Mouse (Mus musculus): ENCODE results near the gene Olfr1416. TPM values are rescaled to one million over a fixed set of nuclear protein-coding genes. Genes with fewer than 3 reads are reported as not detected.
"Not testable (repeated sequence)": the region's sequence is repeated elsewhere in the genome, so short reads cannot be mapped to it uniquely, and the experiment has no call there.

Olfr1416 gene
- total RNA-seq (2015) (not detected in 2 replicates), total RNA-seq (2017) (not detected in 2 replicates)

DNA sequence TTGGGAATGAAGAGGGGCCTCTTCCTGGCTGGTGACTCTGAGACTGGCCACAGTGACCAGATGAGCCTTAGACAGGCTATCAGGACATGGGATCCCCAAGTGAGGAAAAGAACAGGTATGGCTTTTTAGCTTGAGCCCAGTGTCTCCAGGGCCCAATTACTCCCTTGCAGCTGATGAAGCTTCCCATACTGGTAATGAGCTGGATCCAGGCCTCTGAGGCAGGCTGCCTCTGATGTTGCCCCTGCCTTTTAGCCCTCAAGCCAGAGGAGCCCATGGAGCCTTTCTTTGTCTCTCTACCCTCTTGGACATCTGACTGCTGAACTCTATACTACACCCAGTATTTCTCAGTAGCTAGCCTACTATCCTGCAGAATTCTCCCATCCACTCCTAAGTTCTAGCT, at the start of gene Olfr1416:
Gene Olfr1416, minus strand, starts transcription at position 101 of the 400 bp plus-strand sequence.
- no peak for ATAC-seq (ENCODE audit: poor library complexity, severe bottlenecking)

DNA sequence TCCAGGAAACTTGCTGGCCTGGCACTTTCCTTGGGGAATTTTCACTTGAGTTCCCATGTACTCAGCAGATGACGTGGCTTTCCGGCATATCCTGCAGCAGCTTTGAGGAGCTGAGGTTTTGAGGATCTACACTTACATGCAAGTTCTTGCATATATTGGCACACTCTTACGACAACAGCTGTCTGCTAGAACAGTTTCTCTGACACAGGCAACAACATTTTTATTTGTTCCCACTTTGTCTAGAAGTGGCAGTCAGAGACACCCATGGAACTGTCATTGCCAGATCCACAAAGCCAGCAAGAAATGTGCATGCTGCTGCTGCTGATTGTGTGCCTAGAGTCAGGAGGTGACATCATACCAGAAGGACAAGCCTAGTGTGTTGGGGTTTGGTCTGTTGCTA, 38.9 kb upstream of the Olfr1416 start:
- ATAC-seq (ENCODE audit: poor library complexity, severe bottlenecking), result no peak

- ATAC-seq (ENCODE audit: poor library complexity, severe bottlenecking), result no peak
These were observed 36.5 kb upstream of the Olfr1416 start for GRCm38 (mm10) chr1:92521376-92521775.

GRCm38 (mm10) chr1:92519046-92519445, 34.1 kb upstream of the Olfr1416 start:
- no peak for ATAC-seq (ENCODE audit: poor library complexity, severe bottlenecking)

DNA sequence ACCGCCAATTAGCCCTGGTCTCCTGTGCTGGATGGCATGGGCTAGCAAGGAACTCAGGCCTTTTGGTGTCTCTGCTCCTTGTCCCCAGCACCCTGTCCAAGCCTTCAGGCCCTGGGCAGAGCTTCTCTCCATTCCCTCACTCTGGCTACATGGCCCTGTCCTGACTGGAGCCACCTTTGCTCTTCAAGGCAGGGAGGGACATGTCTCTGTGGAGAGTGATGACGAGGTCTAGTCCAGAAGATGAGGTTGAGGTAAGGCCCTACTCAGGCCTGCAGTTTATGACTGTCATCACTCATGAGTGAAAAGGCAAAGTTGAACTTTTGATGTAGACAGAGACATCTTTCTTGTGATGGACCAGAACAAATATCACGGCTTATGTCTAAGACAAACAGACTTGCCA, 33.6 kb upstream of the Olfr1416 start, which contains the start of gene Olfr1414:
Gene Olfr1414, minus strand, starts transcription at position 101 of the 400 bp plus-strand sequence.
- no peak for ATAC-seq (ENCODE audit: poor library complexity, severe bottlenecking)

GRCm38 (mm10) chr1:92515390-92515789, 30.5 kb upstream of the Olfr1416 start:
- ATAC-seq (ENCODE audit: poor library complexity, severe bottlenecking), result no peak

DNA sequence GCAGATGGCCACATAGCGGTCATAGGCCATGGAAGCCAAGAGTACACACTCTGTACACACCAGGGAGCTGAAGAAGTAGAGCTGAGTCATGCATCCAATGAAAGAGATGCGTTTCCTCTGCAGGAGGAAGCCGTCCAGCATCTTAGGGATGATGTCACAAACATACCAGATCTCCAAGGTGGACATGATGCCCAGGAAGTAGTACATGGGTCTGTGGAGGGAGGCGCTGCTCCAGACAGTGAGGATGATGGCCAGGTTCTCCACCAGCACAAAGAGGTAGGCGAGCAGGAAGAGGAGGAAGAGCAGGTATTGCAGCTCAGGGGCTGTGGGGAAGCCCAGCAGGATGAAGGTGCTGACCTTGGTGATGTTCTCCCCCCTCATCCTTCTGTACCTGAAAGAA, 26.7 kb upstream of the Olfr1416 start:
- ATAC-seq (ENCODE audit: poor library complexity, severe bottlenecking), result not testable (repeated sequence)

- no peak for ATAC-seq (ENCODE audit: poor library complexity, severe bottlenecking)
These were observed 11.1 kb upstream of the Olfr1416 start, which contains the start of gene Olfr1415 for GRCm38 (mm10) chr1:92496001-92496400. TSS of gene Olfr1415 (minus strand) at chr1:92496101.

DNA sequence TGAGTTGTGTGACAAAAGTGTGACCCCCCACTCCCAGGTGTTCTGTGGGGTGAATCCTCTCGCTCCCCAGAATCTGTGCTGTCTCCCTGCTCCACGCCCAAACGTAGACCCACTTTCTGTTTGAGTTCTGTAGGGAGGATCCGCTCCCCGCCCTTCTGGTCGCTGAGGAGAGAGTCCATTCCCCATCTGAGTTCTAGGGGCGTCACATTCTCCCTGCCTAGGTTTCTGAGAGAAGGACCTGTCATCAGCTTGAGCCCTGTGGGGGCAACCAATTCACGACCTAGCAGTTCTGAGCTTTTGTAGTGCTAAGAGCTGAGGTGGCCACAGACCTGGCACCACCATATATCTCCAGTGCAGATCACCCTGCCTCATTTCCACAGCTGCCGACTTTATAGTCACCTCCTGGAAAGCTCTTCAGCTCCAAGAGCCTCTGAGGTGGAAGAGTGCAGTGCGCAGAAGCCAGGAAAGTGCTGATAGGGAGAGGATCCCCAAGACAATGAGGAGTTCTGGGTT, 10.8 kb downstream of the Olfr1416 start:
- ATAC-seq (ENCODE audit: poor library complexity, severe bottlenecking), result peak; percentile 65

DNA sequence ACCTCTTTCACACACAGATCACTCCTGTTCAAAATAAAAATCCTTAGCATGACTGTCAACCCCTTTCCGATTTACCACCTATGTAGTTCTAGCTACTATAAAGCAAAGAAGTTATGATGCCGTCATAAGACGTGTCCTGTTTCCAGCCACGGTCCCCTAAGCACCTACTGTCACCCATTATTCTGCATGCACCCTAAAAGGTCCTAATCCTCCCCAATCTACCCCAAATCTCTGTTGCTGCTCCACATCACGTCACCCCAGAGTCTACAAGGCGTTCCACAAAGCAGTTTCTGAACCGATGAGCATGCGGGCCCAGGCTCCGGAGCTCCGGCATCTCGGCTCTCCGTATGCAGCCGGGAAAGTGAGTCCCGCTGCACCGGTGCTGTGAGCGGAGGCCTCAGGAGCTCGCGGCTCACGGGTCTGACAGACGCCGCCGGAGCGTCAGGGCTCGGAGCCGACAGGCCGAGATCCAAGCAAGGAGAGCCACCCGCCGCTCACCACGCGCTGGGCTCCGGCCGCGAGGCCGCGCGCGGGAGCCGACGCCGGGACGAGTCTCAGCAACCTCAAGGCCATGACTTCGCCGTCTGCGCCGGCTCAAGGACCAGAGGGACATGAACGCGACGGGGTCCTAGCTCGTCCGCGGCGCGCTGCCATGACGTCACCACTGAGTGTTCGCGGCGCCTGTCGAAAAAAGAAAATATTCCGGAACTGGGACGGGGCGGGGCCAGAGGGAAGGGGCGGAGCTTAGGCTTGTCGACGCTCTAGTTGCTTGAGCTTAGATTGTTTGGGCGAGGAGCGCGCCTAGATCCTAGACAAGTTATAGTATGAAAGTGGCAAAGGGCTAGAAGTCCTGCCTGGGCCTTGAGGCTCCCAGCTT, 11.5 kb downstream of the Olfr1416 start, which contains the start of gene Ndufa10:
Gene Ndufa10, minus strand, starts transcription at position 696 of the 877 bp plus-strand sequence.
- peak; percentile 93 for ATAC-seq (ENCODE audit: poor library complexity, severe bottlenecking)

GRCm38 (mm10) chr1:92468891-92469290, 16.0 kb downstream of the Olfr1416 start:
- peak; percentile 16; the same call in 1 of the 2 replicates for ATAC-seq (ENCODE audit: poor library complexity, severe bottlenecking)

DNA sequence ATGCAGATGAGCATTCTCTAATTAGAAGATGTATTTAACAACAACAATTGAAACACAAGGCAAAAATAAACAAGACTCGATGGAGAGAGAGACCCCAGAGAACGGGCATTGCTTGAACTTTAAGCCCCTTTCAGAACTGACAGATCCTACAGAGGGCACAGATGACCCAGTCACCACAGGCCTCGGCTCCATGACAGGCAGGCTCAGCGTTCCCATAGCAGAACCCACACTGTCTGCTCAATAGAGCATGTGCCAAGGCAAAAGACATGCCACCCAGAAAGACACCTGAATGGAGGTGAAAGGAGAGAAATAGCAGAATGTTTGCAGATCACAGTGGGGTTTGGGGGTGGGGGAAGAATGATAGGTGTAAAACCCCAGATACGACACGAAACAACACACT, 26.5 kb downstream of the Olfr1416 start:
- no peak for ATAC-seq (ENCODE audit: poor library complexity, severe bottlenecking)

GRCm38 (mm10) chr1:92457758-92458157, 27.2 kb downstream of the Olfr1416 start:
- no peak for ATAC-seq (ENCODE audit: poor library complexity, severe bottlenecking)

GRCm38 (mm10) chr1:92453751-92454445, 31.0 kb downstream of the Olfr1416 start:
- peak; percentile 64 for ATAC-seq (ENCODE audit: poor library complexity, severe bottlenecking)

DNA sequence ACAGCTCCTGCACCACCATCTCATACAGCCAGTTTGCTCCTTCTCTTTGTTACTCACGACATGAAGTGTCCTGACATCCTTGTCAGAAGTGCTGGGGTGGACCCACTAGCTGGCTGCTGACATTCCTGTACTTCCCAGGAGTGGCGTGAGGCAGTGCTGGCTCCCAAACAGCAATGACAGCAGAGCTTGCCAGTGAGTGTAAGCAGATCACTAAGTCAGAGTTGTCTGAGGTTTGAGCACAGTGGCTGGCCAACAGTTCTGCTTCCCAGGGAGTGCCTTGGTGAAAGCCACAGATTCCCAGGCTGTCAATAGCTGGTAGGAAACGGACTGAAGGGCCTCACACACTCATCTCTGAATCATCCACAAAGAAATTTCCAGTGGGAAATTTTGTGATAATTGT, 36.6 kb downstream of the Olfr1416 start:
- ATAC-seq (ENCODE audit: poor library complexity, severe bottlenecking), result no peak

GRCm38 (mm10) chr1:92441453-92442063, 43.4 kb downstream of the Olfr1416 start:
- ATAC-seq (ENCODE audit: poor library complexity, severe bottlenecking), result peak; percentile 47; the same call in 1 of the 2 replicates

DNA sequence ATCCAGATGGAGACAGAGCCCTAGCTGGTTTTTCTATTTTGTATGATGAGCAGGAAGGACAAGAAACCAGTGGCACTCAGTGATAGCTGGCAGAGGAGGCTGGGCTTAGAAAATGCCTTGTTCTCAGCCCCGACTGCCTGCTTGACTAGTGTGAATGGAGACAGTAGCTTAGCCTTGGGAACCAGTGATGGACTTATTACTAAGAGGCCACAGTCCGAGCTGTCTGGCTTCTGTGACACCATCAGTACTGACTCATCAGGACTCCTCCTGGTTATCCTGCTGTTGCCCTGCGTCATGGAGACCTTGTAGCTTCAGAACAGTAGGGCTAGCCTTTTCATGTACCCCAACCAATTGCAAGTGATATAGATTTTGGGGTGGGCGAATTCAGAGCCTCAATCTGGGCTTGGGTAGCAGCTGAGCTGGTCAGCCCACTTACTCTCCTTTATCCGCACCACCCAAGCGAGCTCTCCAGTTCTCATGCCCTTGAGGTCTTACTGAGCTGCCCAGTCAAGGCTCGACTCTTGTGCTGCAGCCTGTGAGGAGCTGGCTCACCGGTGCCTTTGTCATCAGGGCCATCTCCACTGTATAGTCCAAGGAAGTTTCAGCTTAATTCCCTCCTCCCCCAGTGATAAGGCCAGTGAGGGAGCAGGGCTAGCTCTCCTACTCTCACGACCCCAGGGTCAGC, 44.7 kb downstream of the Olfr1416 start:
- no peak for ATAC-seq (ENCODE audit: poor library complexity, severe bottlenecking)

GRCm38 (mm10) chr1:92437678-92438271, 47.1 kb downstream of the Olfr1416 start:
- no peak for ATAC-seq (ENCODE audit: poor library complexity, severe bottlenecking)

- no peak for ATAC-seq (ENCODE audit: poor library complexity, severe bottlenecking)
These were observed 48.0 kb downstream of the Olfr1416 start for GRCm38 (mm10) chr1:92436831-92437321.

GRCm38 (mm10) chr1:92434986-92435385, 49.9 kb downstream of the Olfr1416 start:
- no peak for ATAC-seq (ENCODE audit: poor library complexity, severe bottlenecking)

Data from megakaryocyte, adult 5-6 weeks (primary cell).